Mouse (Mus musculus) left cerebral cortex, postnatal 4 days (tissue): Measurements from ENCODE around the gene Tldc2. TPM values are rescaled to one million over a fixed set of nuclear protein-coding genes. Genes with fewer than 3 reads are reported as not detected.

ENCODE experiments used
- DNase-seq: peaks from one replicate; pipeline ENCODE4 v3.0.0-alpha.2; 2022
- intact Hi-C: fragments of 180-260 bp; cut with DNase I; formaldehyde crosslinking; loops from one replicate; pipeline ENCODE4 v1.15.1; 2025
- total RNA-seq, 2 experiments: library from RNA; stranded (reverse); gene quantifications; 2 replicates each; pipeline ENCODE4 v1.2.3; 2021

The Tldc2 gene
- total RNA-seq, 2 experiments from 2014 or later: not detected

DNA sequence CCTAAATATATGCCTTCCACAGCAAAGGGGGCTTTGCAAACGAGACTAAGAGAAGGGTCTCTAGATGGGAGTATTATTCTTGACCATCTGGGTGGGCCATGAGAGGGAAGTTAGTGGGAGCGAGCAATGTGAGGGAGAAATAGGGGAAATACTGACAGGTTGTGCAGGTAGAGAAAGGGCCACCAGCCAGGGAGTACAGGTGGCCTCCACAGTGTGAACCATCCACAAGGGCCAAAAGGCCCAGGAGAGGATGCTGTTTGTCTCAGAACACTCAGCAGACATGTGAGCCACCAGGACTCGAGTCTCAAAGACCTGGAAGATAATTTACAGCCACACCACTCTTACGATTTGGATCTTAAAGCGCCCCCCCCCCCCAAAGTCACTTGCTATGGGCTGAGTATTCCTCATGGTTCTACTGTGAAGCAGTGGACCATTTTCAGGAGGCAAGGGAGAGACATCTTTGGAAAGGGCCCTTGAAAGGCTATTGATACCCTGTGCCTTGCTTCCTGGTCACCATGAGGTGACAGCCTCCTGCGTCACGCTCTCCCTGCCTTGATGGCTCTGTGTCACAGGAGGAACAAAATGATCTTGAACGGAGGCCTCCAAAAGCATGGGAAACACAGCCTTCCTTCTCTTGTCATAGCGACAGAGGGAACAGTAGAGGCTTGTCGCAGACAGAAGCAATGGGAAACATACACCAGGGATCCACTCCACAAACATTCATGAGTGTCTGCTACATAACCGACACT, 26.1 kb upstream of the Tldc2 start:
- DNase-seq: no peak
- intact Hi-C loops: no loop called here

DNA sequence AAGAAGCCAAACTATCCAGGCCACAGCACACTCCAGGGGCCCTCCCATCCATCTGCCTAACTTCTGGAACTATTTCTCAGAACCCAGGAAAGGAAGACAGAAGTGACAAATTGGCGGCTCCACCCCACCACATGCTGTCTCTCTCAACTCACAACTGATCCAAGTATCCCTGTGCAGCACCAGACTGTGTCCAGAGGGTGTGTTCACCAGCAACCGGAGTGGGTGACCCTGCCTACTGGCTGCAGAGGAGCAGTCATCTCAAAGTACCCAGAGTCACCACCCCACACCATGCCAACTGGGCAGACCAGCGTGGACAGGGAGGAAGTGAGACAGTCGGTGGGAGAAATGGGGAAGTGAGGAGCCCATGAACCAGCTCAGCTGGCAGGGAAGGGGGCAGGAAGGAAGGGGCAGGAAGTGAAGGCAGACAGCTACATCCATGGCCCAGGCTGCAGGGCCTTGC, 23.6 kb upstream of the Tldc2 start:
- intact Hi-C loops: no loop called here
- DNase-seq: peak; percentile 40

DNA sequence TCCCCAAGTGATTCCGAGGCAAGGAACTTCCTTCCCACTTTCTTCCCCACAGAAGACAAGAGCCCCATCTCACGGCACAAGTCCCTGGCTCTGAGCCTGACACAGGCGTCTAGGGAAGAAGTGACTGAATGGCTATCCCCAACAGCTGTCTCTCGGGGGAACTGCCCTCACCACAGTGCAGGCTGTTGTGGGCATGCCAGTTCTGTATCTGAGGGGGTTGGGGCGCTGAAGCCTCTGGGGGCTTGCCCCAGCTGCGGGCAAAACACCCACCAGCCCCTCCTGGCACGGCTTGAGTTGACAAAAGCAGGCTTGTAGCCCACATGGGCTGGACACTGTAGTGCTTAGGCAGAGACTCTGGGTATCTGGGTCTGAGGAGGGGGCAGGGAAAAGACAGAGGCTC, 22.7 kb upstream of the Tldc2 start:
- DNase-seq: peak; percentile 73

DNA sequence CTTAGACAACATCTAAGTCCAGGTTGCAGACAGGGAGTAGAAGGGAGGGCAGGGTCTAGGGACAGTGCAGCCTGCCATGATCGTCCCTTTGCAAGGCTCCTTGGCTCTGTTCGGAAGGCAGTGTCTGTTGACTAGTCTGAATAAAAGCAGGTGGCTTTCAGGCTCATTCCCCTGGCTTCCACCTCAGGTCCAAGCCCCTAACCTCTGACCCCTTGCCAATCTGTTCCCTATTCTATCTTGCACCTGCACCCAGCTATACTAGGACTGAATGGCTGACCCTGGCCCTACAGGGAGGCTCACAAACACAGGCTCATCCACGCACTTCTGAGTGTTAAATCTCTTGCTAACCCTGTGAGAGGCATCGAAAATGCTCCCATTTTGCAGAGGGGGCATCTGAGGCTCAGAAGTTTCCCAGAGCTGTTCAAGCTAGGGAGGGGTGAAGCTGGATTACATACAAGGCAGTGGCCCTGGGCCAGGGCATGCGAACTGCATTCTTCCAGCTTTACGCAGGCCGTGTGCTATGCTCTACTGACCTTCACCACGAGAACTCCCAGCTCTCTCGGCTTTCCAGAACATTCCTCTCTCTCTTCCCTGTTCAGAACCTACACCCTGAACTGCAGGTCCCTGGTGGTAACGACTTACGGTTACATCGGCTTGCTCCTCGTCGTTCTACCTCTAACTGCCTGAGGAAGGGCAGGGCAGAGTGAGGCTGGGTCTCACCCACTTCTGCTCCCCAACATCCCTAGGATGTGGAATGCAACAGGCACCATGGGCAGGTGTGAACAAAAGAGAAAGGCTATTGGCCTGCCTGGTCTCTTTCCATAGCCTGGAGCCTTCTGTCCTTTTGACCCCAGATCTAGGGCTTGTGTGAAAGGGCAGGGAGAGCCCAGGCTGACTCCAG, 21.6 kb upstream of the Tldc2 start:
- intact Hi-C loops: no loop called here
- DNase-seq: no peak

More for the DNA sequence above, 22.7 kb upstream of the Tldc2 start:
- intact Hi-C loops: no loop called here

DNA sequence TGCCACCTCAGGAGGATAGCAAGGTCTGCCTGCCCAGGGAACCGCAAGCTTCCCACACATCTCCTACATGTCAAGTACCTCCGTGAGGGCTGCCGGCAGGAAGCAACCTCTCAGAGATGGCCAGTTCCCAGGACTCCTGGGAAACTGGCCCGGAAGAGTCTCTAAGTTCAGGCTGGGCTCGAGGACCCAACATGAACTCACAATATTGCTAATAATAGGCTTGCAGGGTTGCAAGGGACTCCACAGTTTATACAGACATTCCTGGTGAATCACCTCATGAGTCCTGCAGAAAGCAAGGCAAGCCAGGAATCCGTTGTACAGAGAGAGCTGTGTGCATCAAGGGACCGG, 21.0 kb upstream of the Tldc2 start:
- DNase-seq: no peak
- intact Hi-C loops: no loop called here

DNA sequence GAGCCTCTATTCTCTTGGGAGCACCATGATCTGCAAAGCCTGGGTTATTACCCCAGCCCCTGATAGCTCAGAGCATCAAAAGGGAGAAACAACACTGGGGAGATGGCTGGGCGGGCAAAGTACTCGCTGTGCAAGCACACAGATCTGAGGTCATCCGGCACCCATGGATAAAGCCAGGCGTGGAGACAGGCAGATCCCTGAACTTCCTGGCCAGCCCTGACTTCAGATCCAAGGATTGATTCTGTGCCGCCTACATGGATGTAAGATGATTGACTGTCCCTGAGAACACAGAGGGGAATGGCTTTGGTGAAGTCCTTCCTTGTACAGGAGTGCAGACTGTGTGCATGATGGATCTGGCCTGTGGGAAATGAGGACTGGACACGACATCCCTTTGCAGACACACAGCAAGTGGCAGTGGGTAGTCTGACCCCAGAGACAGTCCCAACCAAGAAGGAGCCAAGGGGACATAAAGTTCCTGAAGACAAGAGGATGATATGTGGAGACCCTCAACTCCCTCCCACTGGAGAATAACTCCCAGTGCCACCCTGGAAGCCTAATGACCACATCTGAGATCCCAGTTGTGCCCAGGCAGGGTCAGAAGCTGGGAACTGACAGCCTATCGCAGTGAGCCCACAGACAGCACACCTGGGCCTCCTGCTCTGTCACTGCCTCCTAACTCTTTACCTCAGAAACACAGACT, 20.0 kb upstream of the Tldc2 start:
- intact Hi-C loops: no loop called here
- no peak for DNase-seq

DNA sequence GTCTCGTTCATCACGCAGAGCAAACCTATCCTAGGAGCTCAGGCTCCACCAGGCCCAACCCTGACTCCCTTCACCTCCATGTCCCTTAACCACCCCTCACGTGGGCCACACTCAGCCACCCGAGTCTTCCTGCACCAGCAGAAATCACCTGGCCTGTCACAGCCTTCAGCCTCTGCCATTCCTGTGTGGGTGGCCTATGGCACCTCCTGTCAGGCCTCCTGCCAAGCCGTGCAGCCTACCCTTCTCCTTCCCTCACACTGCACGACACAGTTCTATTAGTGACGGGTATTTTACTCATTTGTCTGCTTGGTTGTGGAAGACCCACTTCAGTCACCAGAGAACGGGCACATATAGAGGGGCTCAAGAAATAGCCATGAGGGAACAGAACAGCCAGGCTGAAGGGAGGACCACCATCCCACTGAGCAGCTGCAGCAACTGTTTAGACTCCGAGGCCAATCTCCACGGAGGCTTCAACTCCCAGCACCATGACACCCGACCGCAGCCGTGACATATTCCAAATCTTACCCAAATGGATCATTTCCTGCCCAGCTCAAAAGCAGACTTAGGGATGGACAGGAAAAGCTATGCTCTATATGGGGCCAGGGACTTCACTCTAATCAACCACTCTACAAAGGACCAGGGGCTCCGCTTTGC, 18.0 kb upstream of the Tldc2 start:
- DNase-seq: peak; percentile 60
- intact Hi-C loops: no loop called here

DNA sequence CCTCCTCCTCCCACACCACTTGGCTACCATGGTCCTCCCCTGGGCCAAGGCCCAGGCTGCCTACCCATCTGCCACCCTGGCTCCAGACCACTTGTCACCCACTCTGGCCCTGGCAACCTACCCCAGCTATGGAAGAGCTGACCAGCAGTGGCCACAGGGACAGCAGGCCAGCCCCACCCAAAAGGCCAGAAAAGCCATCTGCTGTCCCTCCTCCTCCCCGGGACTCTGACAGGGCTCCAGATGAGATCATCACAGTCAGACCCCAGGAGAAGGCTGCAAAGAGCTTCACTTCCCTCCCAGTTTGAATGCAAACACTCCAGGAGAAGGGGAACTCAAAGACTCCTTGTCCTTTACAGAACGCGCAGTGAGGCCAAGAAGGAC, 17.5 kb upstream of the Tldc2 start:
- DNase-seq: peak; percentile 92
- intact Hi-C loops: no loop called here

DNA sequence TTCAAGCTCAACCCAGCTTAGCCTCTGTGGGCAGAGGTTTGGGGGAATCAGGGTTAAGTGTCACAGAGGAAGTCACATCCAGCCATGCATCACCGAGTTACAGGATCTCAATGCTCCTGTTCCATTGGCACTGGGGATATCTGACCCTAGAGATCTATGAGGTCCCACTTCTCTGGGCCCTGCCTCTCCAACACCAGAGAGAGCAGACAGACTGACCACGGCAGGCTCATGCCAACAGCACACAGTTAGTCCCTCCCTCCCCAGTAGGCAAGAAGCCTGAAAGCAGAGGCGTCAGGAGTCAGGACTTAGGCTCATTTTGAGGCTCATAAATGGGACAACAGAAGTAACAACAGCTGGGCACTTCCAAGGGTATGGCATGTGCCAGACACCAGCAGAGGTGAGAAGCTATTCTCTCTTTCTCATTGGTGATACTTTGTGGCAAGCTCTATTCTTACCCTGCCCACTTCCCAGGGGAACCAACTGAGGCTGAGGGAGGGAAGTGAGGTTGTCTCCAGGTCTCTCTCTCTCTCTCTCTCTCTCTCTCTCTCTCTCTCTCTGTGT, 17.0 kb upstream of the Tldc2 start:
- intact Hi-C loops: no loop called here

DNA sequence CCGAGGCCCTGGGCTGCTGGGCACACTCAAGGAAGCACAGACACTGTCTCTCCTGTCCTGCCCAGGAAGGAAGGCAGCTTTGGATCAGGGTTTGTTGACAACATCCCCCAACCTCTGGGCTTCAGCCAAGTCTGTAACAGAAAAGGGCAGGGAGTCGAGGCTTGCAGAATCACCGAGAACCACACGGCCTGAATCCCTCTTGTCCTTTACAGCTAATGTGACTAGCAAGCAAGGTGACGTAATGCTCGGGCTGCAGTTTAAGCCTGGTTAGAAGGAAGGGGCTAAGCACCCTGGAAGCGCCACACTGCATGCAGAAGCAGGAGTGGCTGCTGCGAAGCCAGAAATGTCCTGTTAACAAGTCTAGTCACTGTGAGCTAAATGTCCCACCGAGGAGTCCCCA, 16.5 kb upstream of the Tldc2 start:
- intact Hi-C loops: no loop called here
- DNase-seq: peak; percentile 71

More for the DNA sequence above, 17.0 kb upstream of the Tldc2 start:
- no peak for DNase-seq

DNA sequence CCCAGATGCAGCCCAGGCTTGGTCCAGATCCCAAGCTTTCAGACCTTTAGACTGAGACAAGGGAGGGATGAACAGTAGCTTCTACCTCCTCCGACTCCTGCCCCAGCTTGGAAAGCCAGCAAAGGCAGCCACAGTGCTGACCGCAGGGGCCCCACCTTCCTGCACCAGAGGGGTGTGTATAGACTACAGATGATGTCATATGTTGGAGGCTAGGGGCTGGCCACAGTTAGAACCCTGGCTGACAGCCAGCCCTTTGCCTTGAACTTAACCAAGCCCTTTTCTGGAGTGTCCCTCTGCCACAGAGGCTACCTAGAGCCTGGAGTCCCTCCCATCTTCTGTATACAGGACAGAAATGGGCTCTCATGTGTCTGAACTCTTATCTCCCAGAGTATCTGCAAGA, 15.3 kb upstream of the Tldc2 start:
- intact Hi-C loops: no loop called here
- DNase-seq: peak; percentile 68

DNA sequence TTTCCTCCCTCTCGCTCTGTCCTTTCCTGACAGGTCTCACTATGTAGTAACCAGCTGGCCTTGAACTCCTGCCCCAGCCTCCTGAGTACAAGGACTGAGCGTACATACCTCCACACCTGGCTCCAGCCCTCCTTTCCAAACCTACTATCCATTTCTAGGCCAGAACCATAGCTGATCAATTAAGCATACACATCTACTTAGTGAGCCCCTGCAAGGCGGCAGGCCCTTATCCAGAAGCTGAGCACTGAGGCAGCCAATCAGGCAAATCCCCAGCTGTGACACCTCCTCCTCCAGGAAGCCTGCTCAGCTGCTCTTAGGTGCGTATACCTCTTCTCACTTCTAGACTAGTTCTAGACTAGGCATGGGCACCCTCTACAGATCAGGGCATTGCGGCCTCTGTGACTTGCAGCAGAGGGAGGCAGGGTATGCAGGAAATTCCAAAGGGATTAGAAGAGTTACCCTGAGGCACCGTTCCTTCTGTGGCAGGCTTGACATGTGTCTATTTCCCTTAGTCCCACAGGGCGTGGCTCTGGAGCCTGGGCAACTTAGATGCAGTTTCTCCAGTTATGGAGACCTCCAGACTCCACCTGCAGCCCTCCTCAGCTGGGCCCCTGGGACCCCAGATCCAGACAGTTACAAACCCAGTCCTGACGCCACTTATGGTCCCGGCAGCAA, 14.4 kb upstream of the Tldc2 start:
- no peak for DNase-seq
- intact Hi-C loops: no loop called here

DNA sequence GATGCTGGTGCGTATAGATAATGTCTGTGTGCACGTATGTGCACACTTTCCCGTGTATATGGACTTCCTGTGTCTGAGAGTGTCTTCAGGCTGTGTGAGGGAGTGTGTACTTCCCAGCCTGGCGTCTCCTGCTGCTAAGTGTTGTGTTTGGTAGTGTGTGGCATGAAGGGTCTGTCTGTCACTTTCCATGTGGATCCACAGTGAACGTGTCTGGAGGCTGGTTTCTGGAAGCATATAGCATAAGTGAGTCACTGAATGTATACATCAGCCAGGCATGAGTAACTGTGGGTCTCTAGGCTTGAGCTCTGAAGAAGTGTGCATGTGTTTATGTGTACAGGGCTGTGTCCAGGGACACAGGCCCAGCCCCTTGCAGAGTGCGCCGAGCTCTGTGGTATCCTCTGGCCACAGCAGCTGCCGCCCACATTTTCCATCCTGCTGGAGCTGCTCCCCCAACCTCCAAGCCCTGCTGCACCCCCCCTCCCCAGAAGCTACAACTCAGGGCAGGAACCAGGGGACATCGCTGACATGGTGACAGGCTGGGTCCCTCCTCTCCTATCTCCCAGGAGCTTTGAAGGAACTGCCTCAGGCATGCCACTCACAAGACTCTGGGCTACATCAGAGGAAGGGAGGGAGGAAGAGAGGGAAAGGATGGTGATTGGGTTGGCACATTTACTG, 13.3 kb upstream of the Tldc2 start:
- intact Hi-C loops: no loop called here
- no peak for DNase-seq

DNA sequence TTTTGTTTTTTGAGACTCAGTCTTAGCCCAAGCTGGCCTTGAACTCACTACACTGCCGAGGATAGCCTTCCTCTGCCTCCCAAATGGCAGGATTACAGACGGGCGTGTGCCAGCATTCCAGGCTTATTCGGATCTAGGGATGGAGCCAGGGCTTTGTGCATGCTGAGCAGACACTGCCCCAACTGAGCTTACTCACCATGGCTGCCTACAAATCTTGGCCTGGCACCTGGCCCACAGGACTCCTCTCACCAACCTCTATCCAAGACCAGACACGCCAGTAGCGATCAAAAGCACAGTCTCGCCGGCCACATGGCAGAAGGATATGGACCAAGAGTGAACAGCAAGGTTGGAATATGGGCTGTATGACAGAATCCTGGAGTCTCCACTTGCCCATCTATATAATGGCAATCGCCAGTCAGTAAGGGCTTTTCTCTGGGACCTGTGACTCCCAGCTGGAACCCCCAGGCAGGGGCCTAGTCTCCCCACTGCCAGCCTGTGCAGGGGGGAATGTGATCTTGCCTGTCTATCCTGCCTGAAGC, 12.6 kb upstream of the Tldc2 start:
- peak; percentile 91 for DNase-seq
- intact Hi-C loops: no loop called here

DNA sequence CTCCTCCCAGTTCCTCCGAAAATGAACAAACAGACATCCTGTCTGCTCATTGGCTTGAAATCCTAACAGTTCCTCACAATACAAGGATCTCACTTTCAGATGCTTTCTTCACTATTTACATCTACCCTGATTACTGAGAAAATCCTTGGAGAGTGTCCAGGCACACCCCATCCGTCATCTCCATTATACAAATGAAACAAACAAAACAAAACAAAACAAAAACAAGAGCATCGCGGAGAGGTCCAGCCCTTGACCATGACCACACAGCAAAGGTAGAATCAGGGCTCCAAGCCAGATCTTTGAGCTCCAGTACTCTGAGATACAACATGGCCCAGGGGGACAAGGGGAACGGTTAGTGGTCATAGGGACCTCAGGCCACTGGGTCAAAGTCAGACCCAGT, 12.1 kb upstream of the Tldc2 start:
- intact Hi-C loops: no loop called here
- DNase-seq: no peak

DNA sequence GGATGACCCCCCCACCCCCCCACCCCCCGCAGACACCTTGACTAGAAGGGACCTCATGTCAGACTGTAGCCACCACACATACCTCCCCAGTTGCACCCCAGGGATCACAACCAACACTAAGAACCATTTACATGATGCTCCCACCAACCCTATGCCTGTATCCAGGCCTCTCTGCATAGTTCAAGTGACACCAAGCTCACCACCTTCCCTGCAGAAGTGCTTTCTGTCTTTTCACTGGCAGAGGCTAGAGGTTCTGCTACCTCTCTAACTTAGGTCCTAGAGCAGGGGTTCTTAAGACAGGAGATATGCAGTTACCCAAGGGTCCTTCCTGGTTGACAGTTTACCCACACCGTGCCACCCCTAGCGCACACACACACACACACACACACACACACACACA, 11.6 kb upstream of the Tldc2 start:
- intact Hi-C loops: no loop called here
- no peak for DNase-seq

DNA sequence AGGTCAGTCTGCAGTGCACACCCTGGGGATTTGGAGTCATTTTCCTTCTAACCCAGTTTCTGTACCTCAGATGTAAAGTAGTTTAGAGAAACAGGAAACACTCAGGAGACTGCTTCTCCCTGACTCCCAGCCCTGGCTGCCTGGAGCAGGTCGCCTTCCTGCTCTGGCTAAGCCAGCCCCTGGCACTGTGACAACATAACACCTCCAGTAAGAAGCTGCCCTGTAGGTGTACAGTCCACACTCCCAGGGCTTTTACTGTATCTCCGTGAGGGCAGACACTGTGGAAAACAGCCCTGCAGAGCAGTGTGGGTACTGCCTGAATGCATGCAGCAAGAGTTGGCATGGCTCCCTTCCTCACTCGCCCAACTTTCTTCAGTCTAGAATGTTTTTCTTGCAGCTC, 11.2 kb upstream of the Tldc2 start:
- intact Hi-C loops: no loop called here
- DNase-seq: peak; percentile 39

DNA sequence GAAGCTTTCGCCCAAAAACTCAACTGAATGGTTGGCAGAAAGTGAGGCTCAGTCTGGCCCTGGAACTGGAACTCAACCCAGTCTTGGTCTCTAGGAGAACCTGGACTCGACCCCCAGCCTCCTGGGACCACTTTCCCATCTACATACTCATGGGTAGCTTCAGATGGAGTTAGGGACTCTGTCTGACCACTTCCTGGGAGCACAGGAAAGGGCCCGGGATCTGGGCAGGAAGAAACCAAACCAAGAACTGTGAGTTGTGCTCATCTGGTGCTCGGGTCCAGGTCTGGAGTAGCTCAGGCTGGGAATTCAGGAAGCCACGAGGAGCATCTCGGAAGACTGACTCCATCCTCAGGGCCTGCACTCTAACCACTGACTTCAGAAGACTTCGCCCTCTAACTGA, 10.3 kb upstream of the Tldc2 start:
- no peak for DNase-seq
- intact Hi-C loops: no loop called here

DNA sequence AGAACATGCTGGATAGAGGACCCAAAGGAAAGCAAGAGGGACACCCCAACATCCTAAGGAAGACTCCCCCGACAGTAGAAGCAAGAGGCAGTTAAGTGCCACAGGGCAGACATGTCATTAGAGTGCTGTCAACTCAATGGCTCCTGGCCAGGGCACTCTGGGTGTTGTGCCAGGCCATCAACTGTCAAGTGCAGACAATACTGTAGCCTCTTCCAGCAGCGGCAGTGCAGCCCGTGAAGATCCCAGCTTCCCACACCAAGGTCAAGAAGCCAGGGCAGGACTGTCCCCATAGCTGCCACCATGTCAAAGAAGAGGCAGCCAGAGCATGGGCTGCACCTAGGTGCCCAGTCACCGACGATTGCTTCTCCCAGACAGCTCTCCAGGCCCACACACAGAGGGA, 9.7 kb upstream of the Tldc2 start:
- intact Hi-C loops: no loop called here
- DNase-seq: peak; percentile 94
